Mouse (Mus musculus) layer of hippocampus, postnatal 10 days (tissue): ENCODE measurements around the gene Ahnak2. TPM values are rescaled to one million over a fixed set of nuclear protein-coding genes. Genes with fewer than 3 reads are reported as not detected.
A peak's percentile ranks its signal among the peaks of the same experiment; 100 is the strongest.

Experiments used
- DNase-seq, 2 experiments: peaks; one replicate each; pipeline ENCODE4 v3.0.0; 2021; ENCODE audit warnings: low spot score in 2 of 2
- microRNA-seq, 2 experiments: library from miRNA; unstranded; fragments of <30 nt; microRNA quantifications; one replicate each; pipeline ENCODE4 v1.2.0; 2021
- total RNA-seq, 2 experiments: library from RNA; stranded (reverse); gene quantifications; 2 replicates each; pipeline ENCODE4 v1.2.3; 2021

Gene Ahnak2
- total RNA-seq, 2 experiments from 2014 or later = 11.8 to 17.1 TPM

DNA sequence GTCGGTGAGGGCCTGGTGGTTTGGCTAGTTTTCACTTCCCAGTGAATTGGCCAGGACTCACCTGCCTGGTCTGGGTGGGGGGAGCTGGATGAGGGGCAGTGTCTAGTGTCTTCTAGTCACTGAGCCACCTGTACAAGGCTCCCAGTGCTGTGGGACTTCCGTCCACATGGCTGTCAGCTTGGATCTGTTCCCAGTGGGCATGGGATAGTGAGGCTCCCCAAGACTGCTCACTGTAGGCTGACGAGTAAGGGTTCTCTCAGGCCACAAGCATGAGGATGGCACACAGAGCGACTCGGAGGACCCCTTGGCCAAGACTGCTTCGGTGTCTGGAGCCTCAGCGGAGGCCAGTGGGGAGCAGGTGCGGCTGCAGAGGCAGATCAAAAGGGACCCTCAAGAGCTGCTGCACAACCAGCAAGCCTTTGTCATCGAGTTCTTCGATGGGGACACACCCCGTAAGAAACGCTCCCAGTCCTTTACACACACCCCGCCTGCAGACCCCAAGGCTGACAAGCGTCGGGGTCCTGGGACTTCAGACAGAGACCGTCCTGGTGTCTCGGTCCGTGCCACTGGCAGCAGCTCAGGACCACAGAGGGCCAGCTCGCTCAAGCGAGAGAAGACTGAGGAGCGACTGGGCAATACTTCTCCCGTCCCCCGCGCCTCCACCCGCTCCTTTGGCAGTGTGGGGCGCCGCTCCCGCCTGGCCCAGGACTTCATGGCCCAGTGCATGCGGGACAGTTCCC is 66.4 kb downstream of the Ahnak2 start:
- no peak for DNase-seq

DNA sequence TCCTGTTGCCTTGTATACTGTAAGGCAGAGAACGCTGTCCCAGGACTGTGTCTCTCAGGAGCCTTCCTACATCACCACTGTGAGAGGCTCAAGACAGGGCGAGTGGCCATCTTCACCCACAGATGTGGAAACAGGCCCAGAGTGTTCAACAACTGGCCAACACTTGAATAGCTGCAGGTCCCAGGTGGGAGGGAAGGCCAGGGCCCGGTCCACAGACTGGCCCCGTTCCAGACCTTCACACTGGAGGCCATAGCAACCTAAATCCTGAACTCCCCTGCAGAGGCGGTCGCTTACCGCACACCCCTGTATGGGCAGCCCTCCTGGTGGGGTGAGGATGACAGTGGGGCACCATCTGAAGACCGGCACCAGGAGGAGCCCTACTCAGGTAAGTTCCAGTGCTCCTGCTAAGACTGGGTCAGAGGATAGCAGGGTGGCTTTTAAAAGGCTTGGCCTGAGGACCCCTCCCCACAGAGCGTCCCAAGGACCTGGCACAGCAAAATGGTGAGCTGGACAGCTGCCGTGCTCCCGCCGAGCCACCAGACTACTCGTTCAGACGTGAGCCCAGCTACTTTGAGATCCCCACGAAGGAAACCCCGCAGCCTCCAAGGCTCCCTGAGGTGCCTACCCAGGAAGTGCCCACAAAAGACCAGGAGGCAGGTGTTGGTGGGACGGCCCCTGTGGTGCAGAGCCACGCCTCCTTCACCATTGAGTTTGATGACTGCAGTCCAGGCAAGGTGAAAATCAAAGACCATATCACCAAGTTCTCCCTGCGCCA is 67.4 kb downstream of the Ahnak2 start:
- no peak for DNase-seq

DNA sequence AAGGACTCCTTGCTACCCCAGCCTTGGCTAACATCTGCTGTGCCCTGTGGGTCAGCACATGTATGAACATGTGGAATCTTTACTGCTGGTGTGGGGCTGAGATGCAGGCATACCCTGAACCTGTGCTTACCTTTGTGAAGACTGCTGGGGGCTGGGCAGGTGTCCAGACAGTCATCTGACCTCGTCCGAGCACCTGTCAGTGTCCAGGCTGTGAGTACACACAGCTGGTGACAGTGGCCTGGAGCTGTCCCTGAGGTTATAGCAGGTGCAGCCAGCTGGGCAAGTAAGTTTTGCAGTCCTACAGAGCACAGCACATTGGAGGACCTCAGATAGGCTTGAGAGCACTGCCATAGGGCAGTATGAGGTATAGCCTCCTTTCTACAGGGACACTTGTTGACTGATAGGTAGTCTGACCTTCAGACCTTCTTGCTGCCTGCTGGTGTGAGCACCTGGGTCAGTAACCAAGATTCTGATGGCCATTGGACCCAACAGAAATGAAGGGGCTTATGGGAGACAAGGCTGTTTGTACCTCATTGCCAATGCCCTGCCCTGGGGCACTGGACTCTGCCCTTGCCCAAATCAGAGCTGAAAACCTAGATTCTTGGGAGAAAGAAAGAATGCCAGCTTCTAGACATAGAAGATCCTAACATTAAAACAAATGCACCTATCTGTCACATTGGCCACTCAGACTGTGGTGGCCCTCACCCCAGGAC is 68.2 kb downstream of the Ahnak2 start:
- DNase-seq = no peak

DNA sequence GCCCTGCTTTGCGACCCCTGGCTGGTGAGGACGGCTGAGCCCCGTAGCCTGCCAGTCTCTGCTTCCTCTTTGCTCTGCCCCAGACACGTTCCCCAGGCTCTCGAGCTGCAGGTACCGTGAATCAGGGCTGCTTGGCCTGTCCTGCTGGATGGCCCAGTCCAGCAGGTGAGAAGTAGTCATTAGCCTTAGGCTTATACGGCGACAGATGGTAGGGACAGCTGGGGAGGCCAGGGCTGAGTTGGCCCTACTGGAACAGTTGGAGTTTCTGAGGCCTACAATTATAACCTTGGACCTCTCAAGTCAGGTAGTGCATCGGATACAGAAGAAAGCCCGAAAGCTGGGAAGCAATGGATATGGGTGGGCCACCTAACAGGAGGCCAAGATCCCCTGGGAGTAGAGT is 69.9 kb downstream of the Ahnak2 start:
- DNase-seq = no peak

- no peak for DNase-seq
Observed at GRCm38 (mm10) chr12:112730808-112731207, 71.6 kb downstream of the Ahnak2 start.

- no peak for DNase-seq
Observed at GRCm38 (mm10) chr12:112727801-112728200, 74.7 kb downstream of the Ahnak2 start.

GRCm38 (mm10) chr12:112724077-112724805 is 78.2 kb downstream of the Ahnak2 start:
- DNase-seq = peak; percentile 76 to 80

DNA sequence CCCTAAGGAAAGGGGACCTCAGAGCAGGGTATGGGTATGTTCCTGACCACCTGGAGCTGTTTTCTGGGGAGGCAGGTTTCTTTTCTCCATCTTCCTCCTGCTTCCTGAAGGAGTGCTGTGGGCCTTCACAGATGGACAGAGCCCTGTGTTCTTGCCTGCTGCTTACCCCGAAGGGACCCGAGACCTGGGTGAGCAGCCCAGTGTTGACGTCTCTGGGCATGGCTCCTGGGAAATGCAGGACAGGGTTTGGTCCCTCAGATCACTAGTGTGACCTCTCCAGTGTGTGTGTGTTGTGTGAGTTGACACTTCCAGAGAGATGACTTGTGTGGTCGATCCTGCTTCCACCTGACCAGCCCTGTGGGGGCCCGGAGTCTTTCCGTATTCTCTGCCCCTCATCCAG is 79.0 kb downstream of the Ahnak2 start:
- DNase-seq = no peak

GRCm38 (mm10) chr12:112723028-112723330 is 79.5 kb downstream of the Ahnak2 start:
- DNase-seq = no peak

GRCm38 (mm10) chr12:112722240-112723027 is 80.0 kb downstream of the Ahnak2 start:
- DNase-seq = peak; percentile 54 to 60

Small RNA genes lying within 50 kb of the gene (microRNA-seq; reads per million reads assigned to microRNA genes)
- 2.4 to 4.7 reads per million in 2 experiments for gene Mir6940

Other genes with a start within 250 kb of the Ahnak2 start
- 10 to 100 TPM; 80.9 to 91.4 TPM for gene Inf2, start 213.9 kb downstream of the Ahnak2 start, total RNA-seq
- 1 to 10 TPM; 2.1 to 2.4 TPM for gene Adssl1, start 182.6 kb downstream of the Ahnak2 start, total RNA-seq
- gene Siva1, start 158.0 kb downstream of the Ahnak2 start, total RNA-seq = 10 to 100 TPM; 17.0 to 19.5 TPM
- 100 to 1,000 TPM; 182 to 185 TPM for gene Akt1, start 127.8 kb downstream of the Ahnak2 start, total RNA-seq
- gene Zbtb42, start 123.8 kb downstream of the Ahnak2 start, total RNA-seq = under 1 TPM; 0.33 to 0.80 TPM
- gene Cep170b, start 82.2 kb downstream of the Ahnak2 start, total RNA-seq = 100 to 1,000 TPM; 180 to 199 TPM
- gene Pld4, start 42.0 kb downstream of the Ahnak2 start, total RNA-seq = 10 to 100 TPM in 1 of 2 experiments, 1 to 10 TPM in 1; 9.2 to 11.7 TPM
- gene Clba1, start 6.3 kb upstream of the Ahnak2 start, total RNA-seq = 10 to 100 TPM; 12.3 to 15.5 TPM
- 10 to 100 TPM in 1 of 2 experiments, 1 to 10 TPM in 1; 8.8 to 13.0 TPM for gene Cdca4, start 26.8 kb upstream of the Ahnak2 start, total RNA-seq
- gene Gpr132, start 65.6 kb upstream of the Ahnak2 start, total RNA-seq = not detected
- 10 to 100 TPM; 51.6 to 66.5 TPM for gene Jag2, start 127.1 kb upstream of the Ahnak2 start, total RNA-seq
- gene Nudt14, start 139.5 kb upstream of the Ahnak2 start, total RNA-seq = 10 to 100 TPM; 11.6 to 13.8 TPM
- gene Btbd6, start 173.8 kb upstream of the Ahnak2 start, total RNA-seq = 10 to 100 TPM; 52.1 to 57.5 TPM
- 10 to 100 TPM; 55.7 to 66.6 TPM for gene Brf1, start 198.0 kb upstream of the Ahnak2 start, total RNA-seq
- gene Pacs2, start 211.9 kb upstream of the Ahnak2 start, total RNA-seq = 100 to 1,000 TPM; 129 to 132 TPM